Mouse (Mus musculus) spleen, adult 2 months (tissue): Measurements from ENCODE around the gene Klhl24. TPM values are rescaled to one million over a fixed set of nuclear protein-coding genes. Genes with fewer than 3 reads are reported as not detected.
"Not testable (repeated sequence)": the region's sequence is repeated elsewhere in the genome, so short reads cannot be mapped to it uniquely, and the experiment has no call there.

Experiments
- DNase-seq, 2 experiments: peaks; one replicate each; pipeline versions ENCODE4 v3.0.0 to v3.0.0-alpha.2; 2012 to 2021; ENCODE audit warnings: low spot score in 2 of 2, low read depth in 1 of 2
- H3K27ac ChIP-seq: fragments of 200-500 bp; 2 replicates; pipeline ENCODE4 v1.5.1; 2012; ENCODE audit warnings: low read length, inconsistent platforms; ENCODE audit not compliant: insufficient read depth
- H3K27me3 ChIP-seq: fragments of 200-500 bp; 2 replicates; pipeline ENCODE4 v1.6.1; 2012; ENCODE audit warnings: mild to moderate bottlenecking, moderate library complexity, low read length, inconsistent platforms; ENCODE audit not compliant: control insufficient read depth, insufficient read depth
- H3K36me3 ChIP-seq: fragments of 200-500 bp; 2 replicates; pipeline ENCODE4 v1.6.1; 2012; ENCODE audit warnings: mild to moderate bottlenecking, low read length, inconsistent platforms; ENCODE audit not compliant: control insufficient read depth, insufficient read depth
- H3K4me1 ChIP-seq: fragments of 200-500 bp; 2 replicates; pipeline ENCODE4 v1.6.1; 2011; ENCODE audit warnings: inconsistent platforms; ENCODE audit not compliant: control insufficient read depth, insufficient read depth, insufficient read length
- H3K4me3 ChIP-seq: fragments of 200-500 bp; 2 replicates; pipeline ENCODE4 v1.5.1; 2011; ENCODE audit warnings: mild to moderate bottlenecking, inconsistent platforms; ENCODE audit not compliant: insufficient read depth, insufficient read length; ENCODE audit errors: extremely low read depth
- CTCF ChIP-seq: fragments of 200-500 bp; IDR thresholded peaks from 2 replicates; pipeline ENCODE4 v1.5.1; 2011; ENCODE audit warnings: mild to moderate bottlenecking, inconsistent platforms; ENCODE audit not compliant: insufficient read depth, insufficient read length, insufficient replicate concordance; ENCODE audit errors: extremely low read depth
- POLR2A ChIP-seq: fragments of 200-500 bp; IDR thresholded peaks from 2 replicates; pipeline ENCODE4 v1.6.1; 2011; ENCODE audit warnings: low read depth, low read length, inconsistent platforms
- WGBS: fragments of 180-500 bp; shearing (Covaris S2); methylation state at CpG from one replicate; pipeline ENCODE4 v1.1.7; 2018; 5-methylcytosine and 5-hydroxymethylcytosine counted together
- polyA plus RNA-seq: library from polyadenylated mRNA; depleted of rRNA; stranded (reverse); fragments of >200 nt; gene quantifications from 2 replicates; pipeline ENCODE4 v1.2.3, GENCODE M21; 2012

Gene Klhl24
- polyA plus RNA-seq, 1 experiment: 12.1 TPM

DNA sequence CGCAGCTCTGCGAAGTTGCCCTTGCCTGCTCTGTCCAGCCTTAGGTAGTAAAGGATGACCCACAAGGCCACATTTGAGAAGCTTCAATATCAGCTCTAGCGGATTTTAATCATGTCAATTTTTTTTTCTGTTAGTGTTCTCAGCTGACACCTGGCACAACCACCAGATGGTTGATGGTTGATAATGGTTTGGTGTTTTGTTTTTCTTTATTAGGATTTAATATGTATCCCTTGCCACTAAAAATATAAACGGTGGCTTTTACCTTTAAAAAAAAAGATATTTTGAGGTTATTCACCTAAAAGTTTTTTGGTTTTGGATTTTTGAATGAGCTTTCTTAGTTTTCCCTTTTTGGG lies 1.0 kb downstream of the Klhl24 start:
- under 1% methylated on average over 4 of the region's 4 CpGs for WGBS
- DNase-seq: no peak
- Histone ChIP-seq H3K36me3 (peaks cover 4% of the 10 kb centered on the region), H3K27me3 (no peaks in the 10 kb centered on the region), H3K4me1 (peaks cover 2% of the 10 kb centered on the region), H3K4me3 (peak overlapping the region; percentile 93), H3K27ac (peak overlapping the region; percentile 99; the same call in 1 of the 2 replicates)
- no peak for TF ChIP-seq POLR2A

DNA sequence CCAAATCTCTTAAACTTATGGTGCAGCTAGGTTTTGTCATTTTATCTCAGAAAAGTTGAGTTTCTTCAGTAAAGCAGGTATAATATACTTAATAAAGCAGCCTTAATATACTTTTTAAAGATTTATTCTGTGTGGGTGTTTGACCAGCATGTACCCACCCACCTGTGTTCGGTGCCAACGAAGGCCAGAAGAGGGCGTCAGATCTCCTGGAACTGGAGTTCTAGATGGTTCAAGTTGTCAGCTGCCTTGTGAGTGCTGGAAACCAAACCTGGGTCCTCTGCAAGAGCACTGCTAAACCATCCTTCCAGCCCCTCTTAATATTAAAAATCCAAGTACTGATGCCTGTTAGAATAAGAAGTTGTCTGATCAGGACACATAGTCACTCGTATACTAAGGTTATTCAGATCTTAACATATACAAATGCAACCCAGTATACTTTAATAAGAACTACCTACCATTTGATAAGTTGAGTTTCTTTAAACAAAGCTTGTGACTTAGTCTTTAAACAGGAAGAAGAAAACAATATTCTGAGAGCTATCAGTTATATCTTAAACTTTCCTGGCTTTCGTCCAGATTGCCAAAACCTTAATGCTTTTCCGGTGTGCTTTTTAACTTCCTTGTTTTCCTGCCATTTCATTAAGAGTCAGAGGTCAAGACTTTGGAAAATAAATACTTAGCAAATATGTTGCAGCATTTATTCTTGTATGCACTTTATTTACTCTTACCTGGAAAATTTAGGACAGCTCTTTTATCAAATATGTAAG lies 1.7 kb downstream of the Klhl24 start:
- WGBS: 76% methylated on average over 6 of the region's 6 CpGs
- Histone ChIP-seq H3K36me3 (peaks cover 9% of the 10 kb centered on the region), H3K4me3 (peak overlapping the region; percentile 17; the same call in 1 of the 2 replicates), H3K27ac (0 out of 2 replicates have a peak overlapping the region, but pooled peaks have one; percentile 21), H3K27me3 (no peaks in the 10 kb centered on the region), H3K4me1 (peaks cover 2% of the 10 kb centered on the region)
- DNase-seq: no peak
- TF ChIP-seq POLR2A (no peak), CTCF (peak; percentile 3; the same call in 1 of the 2 replicates)

GRCm38 (mm10) chr16:20106996-20107395 lies 9.7 kb downstream of the Klhl24 start:
- no peak for DNase-seq
- TF ChIP-seq CTCF (no peak), POLR2A (no peak)
- Histone ChIP-seq H3K4me1 (peaks cover 4% of the 10 kb centered on the region; the same call in 1 of the 2 replicates), H3K4me3 (no peak overlapping the region), H3K27ac (no peak overlapping the region), H3K36me3 (peaks cover 39% of the 10 kb centered on the region), H3K27me3 (no peaks in the 10 kb centered on the region)
- WGBS: 92% methylated on average over 8 of the region's 8 CpGs

GRCm38 (mm10) chr16:20108961-20109360 lies 11.6 kb downstream of the Klhl24 start:
- peaks cover 40% of the 10 kb centered on the region for H3K36me3 ChIP-seq
- no peak for DNase-seq
- H3K27ac ChIP-seq: no peak overlapping the region
- no peak for TF ChIP-seq CTCF
- TF ChIP-seq POLR2A: no peak
- no peak overlapping the region for H3K4me3 ChIP-seq
- peaks cover 4% of the 10 kb centered on the region; the same call in 1 of the 2 replicates for H3K4me1 ChIP-seq
- H3K27me3 ChIP-seq: no peaks in the 10 kb centered on the region
- WGBS: 97% methylated on average over 6 of the region's 6 CpGs

- 84% methylated on average over 2 of the region's 2 CpGs for WGBS
- no peak overlapping the region for H3K27ac ChIP-seq
- DNase-seq: no peak
- no peaks in the 10 kb centered on the region; the same call in 1 of the 2 replicates for H3K4me1 ChIP-seq
- H3K4me3 ChIP-seq: no peak overlapping the region
- H3K27me3 ChIP-seq: no peaks in the 10 kb centered on the region
- H3K36me3 ChIP-seq: peaks cover 45% of the 10 kb centered on the region
- no peak for TF ChIP-seq POLR2A
- TF ChIP-seq CTCF: no peak
These were observed 15.3 kb downstream of the Klhl24 start for GRCm38 (mm10) chr16:20112649-20113048.

DNA sequence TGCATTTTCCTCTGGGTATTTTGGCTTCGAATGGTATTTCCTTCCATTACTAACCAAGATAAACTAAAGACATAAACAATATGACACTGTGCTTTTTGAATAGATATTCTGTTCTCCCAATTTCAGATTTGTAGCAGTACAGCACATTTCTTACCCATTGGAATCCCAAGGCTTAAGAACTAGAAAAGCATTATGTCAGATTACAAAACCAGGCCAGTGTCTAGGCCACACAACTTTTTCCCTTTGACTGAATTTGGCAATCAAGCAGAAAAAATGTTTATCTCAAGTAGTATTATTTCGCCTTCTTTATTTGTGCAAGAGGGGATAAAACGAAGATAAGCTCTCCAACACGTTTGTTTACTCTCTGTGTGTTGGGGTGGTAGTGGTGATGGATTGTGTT lies 18.7 kb downstream of the Klhl24 start:
- H3K27me3 ChIP-seq: no peaks in the 10 kb centered on the region
- TF ChIP-seq POLR2A: no peak
- TF ChIP-seq CTCF: no peak
- no peak overlapping the region for H3K4me3 ChIP-seq
- DNase-seq: no peak
- no peaks in the 10 kb centered on the region; the same call in 1 of the 2 replicates for H3K4me1 ChIP-seq
- peaks cover 50% of the 10 kb centered on the region for H3K36me3 ChIP-seq
- WGBS: 91% methylated on average over 4 of the region's 4 CpGs
- no peak overlapping the region for H3K27ac ChIP-seq

DNA sequence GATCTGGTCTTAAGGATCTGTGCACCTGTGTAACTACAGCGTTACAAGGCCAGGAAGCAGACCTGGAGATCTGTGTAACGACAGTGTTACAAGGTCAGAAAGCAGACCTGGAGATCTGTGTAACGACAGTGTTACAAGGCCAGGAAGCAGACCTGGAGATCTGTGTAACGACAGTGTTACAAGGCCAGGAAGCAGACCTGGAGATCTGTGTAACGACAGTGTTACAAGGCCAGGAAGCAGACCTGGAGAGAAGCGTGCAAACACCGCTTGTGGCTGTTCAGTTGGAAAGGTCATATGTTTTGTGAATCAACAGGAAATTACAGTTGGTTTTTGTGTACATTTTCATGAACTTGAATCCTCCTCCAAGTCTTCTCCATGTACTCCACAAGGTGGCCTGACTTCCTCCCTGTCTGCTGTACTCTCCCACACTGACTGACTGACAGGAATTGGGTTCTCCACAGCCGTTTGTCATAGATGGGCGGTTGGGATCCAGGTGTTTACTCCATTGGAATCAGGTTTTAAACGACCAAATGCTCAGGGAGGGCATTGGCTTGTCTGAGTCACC lies 29.1 kb downstream of the Klhl24 start:
- peaks cover 29% of the 10 kb centered on the region for H3K36me3 ChIP-seq
- H3K27me3 ChIP-seq, H3K4me1 ChIP-seq, H3K4me3 ChIP-seq, H3K27ac ChIP-seq, DNase-seq: not testable (repeated sequence)
- 48% methylated on average over 10 of the region's 10 CpGs for WGBS
